Mouse (Mus musculus) B cell, adult 67 days (primary cell): Measurements from ENCODE around the gene Glrx2. TPM values are rescaled to one million over a fixed set of nuclear protein-coding genes. Genes with fewer than 3 reads are reported as not detected.

Experiments used
- total RNA-seq, 2 experiments: library from RNA; stranded (reverse); gene quantifications; 4 replicates each; pipeline ENCODE4 v1.2.4; 2023

Gene Glrx2
- total RNA-seq = 10 to 100 TPM; 27.6 to 44.7 TPM

GRCm38 (mm10) chr1:143716038-143716437 is at the start of gene Glrx2:
Gene Glrx2, plus strand, starts transcription at chr1:143716338.

GRCm38 (mm10) chr1:143702741-143703262 is 13.3 kb upstream of the Glrx2 start, which contains the start of gene Cdc73:
Gene Cdc73, minus strand, starts transcription at chr1:143702893.

GRCm38 (mm10) chr1:143776446-143777411 is 60.6 kb downstream of the Glrx2 start, which contains the start of the genes Trove2 and Uchl5:
Gene Trove2, minus strand, starts transcription at chr1:143777068.
Gene Uchl5, plus strand, starts transcription at chr1:143777272.

Other genes starting within 250 kb of the Glrx2 start
- gene B3galt2, start 75.7 kb upstream of the Glrx2 start, total RNA-seq = not detected
- 10 to 100 TPM; 93.8 to 95.4 TPM for gene Cdc73, start 13.4 kb upstream of the Glrx2 start, total RNA-seq
- gene Trove2, start 60.7 kb downstream of the Glrx2 start, total RNA-seq = 1 to 10 TPM; 2.4 to 3.2 TPM
- 10 to 100 TPM; 30.5 to 30.8 TPM for gene Uchl5, start 60.9 kb downstream of the Glrx2 start, total RNA-seq